Mouse (Mus musculus): ENCODE measurements at regions not wholly inside any gene's neighbourhood (a gene's known extent, or its start where the extent isn't known, plus 50 kb on each side); places are given as distances from the start of the nearest gene placed in this dataset.

- Histone ChIP-seq H3K27me3 (replicated peaks) (no peaks in the 10 kb centered on the region), H3K4me3 (replicated peaks) (no peak overlapping the region), H3K4me1 (no peaks in the 10 kb centered on the region), H3K9ac (no peak overlapping the region), H3K36me3 (no peaks in the 10 kb centered on the region), H3K27ac (no peak overlapping the region), H3K9me3 (no peaks in the 10 kb centered on the region), H3K4me2 (no peak overlapping the region)
- WGBS = 72% methylated on average over 1 of the region's 1 CpGs
- no peak for ATAC-seq (ENCODE audit: insufficient read depth, low FRiP score, low read depth)
These were observed 112.1 kb upstream of the Fmo9 start for GRCm38 (mm10) chr1:166793717-166794081.

- no peaks in the 10 kb centered on the region for H3K36me3 ChIP-seq
- no peaks in the 10 kb centered on the region for H3K9me3 ChIP-seq
- H3K9ac ChIP-seq = no peak overlapping the region
- no peak overlapping the region for H3K4me2 ChIP-seq
- no peak overlapping the region for H3K27ac ChIP-seq
- H3K4me1 ChIP-seq = no peaks in the 10 kb centered on the region
- H3K27me3 ChIP-seq (replicated peaks) = no peaks in the 10 kb centered on the region
- WGBS = 51% methylated on average over 14 of the region's 14 CpGs
- no peak overlapping the region for H3K4me3 ChIP-seq (replicated peaks)
- no peak for ATAC-seq (ENCODE audit: insufficient read depth, low FRiP score, low read depth)
These were observed 113.1 kb upstream of the Fmo9 start for GRCm38 (mm10) chr1:166794622-166795244.

- Histone ChIP-seq H3K4me1 (no peaks in the 10 kb centered on the region), H3K4me2 (no peak overlapping the region), H3K4me3 (replicated peaks) (no peak overlapping the region), H3K36me3 (no peaks in the 10 kb centered on the region), H3K27ac (no peak overlapping the region), H3K9ac (no peak overlapping the region), H3K27me3 (replicated peaks) (no peaks in the 10 kb centered on the region), H3K9me3 (no peaks in the 10 kb centered on the region)
- no peak for ATAC-seq (ENCODE audit: insufficient read depth, low FRiP score, low read depth)
- 73% methylated on average over 4 of the region's 4 CpGs for WGBS
These were observed 114.0 kb upstream of the Fmo9 start for GRCm38 (mm10) chr1:166795613-166796012.

GRCm38 (mm10) chr1:166796362-166796925 is 114.8 kb upstream of the Fmo9 start:
- H3K36me3 ChIP-seq = no peaks in the 10 kb centered on the region
- no peaks in the 10 kb centered on the region for H3K4me1 ChIP-seq
- no peak overlapping the region for H3K4me2 ChIP-seq
- 54% methylated on average over 6 of the region's 6 CpGs for WGBS
- ATAC-seq (ENCODE audit: insufficient read depth, low FRiP score, low read depth) = no peak
- no peak overlapping the region for H3K27ac ChIP-seq
- no peaks in the 10 kb centered on the region for H3K9me3 ChIP-seq
- no peak overlapping the region for H3K9ac ChIP-seq
- no peaks in the 10 kb centered on the region for H3K27me3 ChIP-seq (replicated peaks)
- H3K4me3 ChIP-seq (replicated peaks) = no peak overlapping the region

- H3K4me3 ChIP-seq (replicated peaks) = no peak overlapping the region
- H3K4me1 ChIP-seq = no peaks in the 10 kb centered on the region
- 70% methylated on average over 4 of the region's 4 CpGs for WGBS
- H3K27ac ChIP-seq = no peak overlapping the region
- no peaks in the 10 kb centered on the region for H3K36me3 ChIP-seq
- no peak overlapping the region for H3K4me2 ChIP-seq
- H3K9me3 ChIP-seq = no peaks in the 10 kb centered on the region
- no peak overlapping the region for H3K9ac ChIP-seq
- no peak for ATAC-seq (ENCODE audit: insufficient read depth, low FRiP score, low read depth)
- H3K27me3 ChIP-seq (replicated peaks) = no peaks in the 10 kb centered on the region
These were observed 115.3 kb upstream of the Fmo9 start for GRCm38 (mm10) chr1:166796931-166797330.

- no peaks in the 10 kb centered on the region for H3K36me3 ChIP-seq
- no peak overlapping the region for H3K4me3 ChIP-seq (replicated peaks)
- no peaks in the 10 kb centered on the region for H3K4me1 ChIP-seq
- H3K9me3 ChIP-seq = no peaks in the 10 kb centered on the region
- ATAC-seq (ENCODE audit: insufficient read depth, low FRiP score, low read depth) = no peak
- WGBS = 74% methylated on average over 11 of the region's 11 CpGs
- H3K27ac ChIP-seq = no peak overlapping the region
- no peaks in the 10 kb centered on the region for H3K27me3 ChIP-seq (replicated peaks)
- no peak overlapping the region for H3K9ac ChIP-seq
- H3K4me2 ChIP-seq = no peak overlapping the region
These were observed 119.4 kb upstream of the Fmo9 start for GRCm38 (mm10) chr1:166800953-166801603.

- WGBS = 39% methylated on average over 4 of the region's 4 CpGs
- no peaks in the 10 kb centered on the region for H3K36me3 ChIP-seq
- no peaks in the 10 kb centered on the region for H3K4me1 ChIP-seq
- ATAC-seq (ENCODE audit: insufficient read depth, low FRiP score, low read depth) = no peak
- H3K27me3 ChIP-seq (replicated peaks) = no peaks in the 10 kb centered on the region
- H3K4me2 ChIP-seq = no peak overlapping the region
- H3K9ac ChIP-seq = no peak overlapping the region
- H3K27ac ChIP-seq = no peak overlapping the region
- H3K9me3 ChIP-seq = no peaks in the 10 kb centered on the region
- H3K4me3 ChIP-seq (replicated peaks) = no peak overlapping the region
These were observed 120.3 kb upstream of the Fmo9 start for GRCm38 (mm10) chr1:166801929-166802328.

GRCm38 (mm10) chr1:166803928-166804327 is 122.3 kb upstream of the Fmo9 start:
- Histone ChIP-seq H3K36me3 (no peaks in the 10 kb centered on the region), H3K4me2 (no peak overlapping the region), H3K4me3 (replicated peaks) (no peak overlapping the region), H3K4me1 (no peaks in the 10 kb centered on the region), H3K27me3 (replicated peaks) (no peaks in the 10 kb centered on the region), H3K9ac (no peak overlapping the region), H3K9me3 (no peaks in the 10 kb centered on the region), H3K27ac (no peak overlapping the region)
- WGBS = 55% methylated on average over 2 of the region's 2 CpGs
- no peak for ATAC-seq (ENCODE audit: insufficient read depth, low FRiP score, low read depth)

GRCm38 (mm10) chr1:166804333-166804732 is 122.7 kb upstream of the Fmo9 start:
- no peak overlapping the region for H3K4me3 ChIP-seq (replicated peaks)
- H3K27me3 ChIP-seq (replicated peaks) = no peaks in the 10 kb centered on the region
- H3K27ac ChIP-seq = no peak overlapping the region
- no peak for ATAC-seq (ENCODE audit: insufficient read depth, low FRiP score, low read depth)
- H3K9ac ChIP-seq = no peak overlapping the region
- no peaks in the 10 kb centered on the region for H3K4me1 ChIP-seq
- H3K36me3 ChIP-seq = no peaks in the 10 kb centered on the region
- WGBS = 59% methylated on average over 1 of the region's 1 CpGs
- H3K9me3 ChIP-seq = no peaks in the 10 kb centered on the region
- no peak overlapping the region for H3K4me2 ChIP-seq

- WGBS = 63% methylated on average over 7 of the region's 7 CpGs
- ATAC-seq (ENCODE audit: insufficient read depth, low FRiP score, low read depth) = no peak
- Histone ChIP-seq H3K27ac (no peak overlapping the region), H3K9ac (no peak overlapping the region), H3K4me1 (no peaks in the 10 kb centered on the region), H3K27me3 (replicated peaks) (no peaks in the 10 kb centered on the region), H3K4me2 (no peak overlapping the region), H3K9me3 (no peaks in the 10 kb centered on the region), H3K36me3 (no peaks in the 10 kb centered on the region), H3K4me3 (replicated peaks) (no peak overlapping the region)
These were observed 125.7 kb upstream of the Fmo9 start for GRCm38 (mm10) chr1:166807163-166807945.

GRCm38 (mm10) chr1:166811341-166812071 is 129.9 kb upstream of the Fmo9 start:
- WGBS = 68% methylated on average over 9 of the region's 9 CpGs

More at GRCm38 (mm10) chr1:166811341-166812071, 129.9 kb upstream of the Fmo9 start:
- peak; percentile 71; the same call in 1 of the 2 replicates for ATAC-seq (ENCODE audit: insufficient read depth, low FRiP score, low read depth)
- no peaks in the 10 kb centered on the region for H3K4me1 ChIP-seq
- no peaks in the 10 kb centered on the region for H3K36me3 ChIP-seq
- no peak overlapping the region for H3K27ac ChIP-seq
- H3K4me2 ChIP-seq = no peak overlapping the region
- no peaks in the 10 kb centered on the region for H3K27me3 ChIP-seq (replicated peaks)
- no peaks in the 10 kb centered on the region for H3K9me3 ChIP-seq
- H3K4me3 ChIP-seq (replicated peaks) = no peak overlapping the region
- no peak overlapping the region for H3K9ac ChIP-seq

Measured in stomach, embryonic 15.5 days (tissue).